ENCODE assay signal across 8 mouse cellular contexts in the genomic region with DNA sequence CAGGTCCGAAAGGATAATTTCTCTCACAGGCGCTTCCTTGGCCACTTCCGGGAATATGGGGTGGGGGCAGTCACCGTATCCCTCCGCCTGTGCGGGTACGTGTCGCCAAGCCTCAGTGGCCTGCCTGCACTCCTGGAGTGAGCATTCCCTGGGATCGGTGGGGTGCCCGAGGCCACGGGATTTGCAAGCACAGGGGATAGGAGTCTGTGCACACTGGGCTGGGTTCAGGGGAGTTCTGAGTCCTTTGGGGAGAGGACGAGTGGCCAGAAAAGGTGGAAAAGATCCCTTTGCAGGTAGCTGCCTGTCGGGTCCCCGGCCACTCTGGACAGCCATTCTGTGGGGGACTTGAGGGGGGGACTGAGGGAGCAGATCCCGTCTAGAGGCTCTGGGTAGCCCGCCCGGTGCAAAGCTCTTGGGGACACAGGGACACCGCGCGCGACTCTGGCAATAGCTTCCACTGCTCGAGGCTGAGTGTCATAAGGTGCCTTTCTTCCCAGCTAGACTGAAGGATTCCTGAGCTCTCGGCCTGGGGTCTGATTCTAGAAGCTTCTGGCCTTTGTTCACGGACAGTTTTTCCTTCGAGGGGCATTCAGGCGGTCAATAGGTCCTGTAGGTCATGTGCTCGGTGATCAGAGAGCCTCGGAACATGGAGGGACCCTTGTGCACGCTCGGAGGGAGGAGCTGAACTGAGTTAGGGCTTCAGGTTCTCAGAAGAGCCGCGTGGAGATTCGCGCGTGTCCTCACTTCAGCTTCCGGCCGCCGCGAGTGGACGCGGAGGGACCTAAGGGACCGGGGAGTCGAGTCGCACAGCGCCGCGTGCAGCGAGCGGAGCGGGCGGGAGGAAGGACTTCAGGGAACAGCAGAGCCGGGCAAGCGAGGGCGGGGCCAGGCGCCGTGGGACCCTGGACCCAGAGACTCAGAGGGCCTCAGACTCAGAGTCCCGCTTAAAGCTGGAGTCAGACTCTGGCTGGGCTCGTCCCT. TPM values are rescaled to one million over a fixed set of nuclear protein-coding genes. Genes with fewer than 3 reads are reported as not detected.
DNase-seq lines count a peak whose midpoint lies in the region; ATAC-seq lines count a peak whose summit lies in the region.

No protein-coding gene starts in this region.

- H3K4me1 ChIP-seq in embryonic facial prominence, embryonic 11.5 days (ENCODE audit: control insufficient read depth, insufficient read depth, low read length) = no peaks in the 10 kb centered on the region
- peaks cover 6% of the 10 kb centered on the region; the same call in 1 of the 2 replicates for H3K4me1 ChIP-seq in heart, embryonic 16.5 days (ENCODE audit: control insufficient read depth, insufficient read depth, low read length)
- H3K4me1 ChIP-seq in limb, embryonic 10.5 days = peaks cover 39% of the 10 kb centered on the region
- H3K4me1 ChIP-seq in midbrain, embryonic 11.5 days (ENCODE audit: control insufficient read depth, insufficient read depth, low read length) = peaks cover 19% of the 10 kb centered on the region

- no peaks in the 10 kb centered on the region for H3K9me3 ChIP-seq in embryonic facial prominence, embryonic 11.5 days (replicated peaks; ENCODE audit: control insufficient read depth, low read length)
- no peaks in the 10 kb centered on the region for H3K9me3 ChIP-seq in heart, embryonic 16.5 days (replicated peaks; ENCODE audit: control insufficient read depth, low read length)
- no peaks in the 10 kb centered on the region for H3K9me3 ChIP-seq in limb, embryonic 10.5 days (replicated peaks)
- no peaks in the 10 kb centered on the region for H3K9me3 ChIP-seq in midbrain, embryonic 11.5 days (ENCODE audit: control insufficient read depth, low read length)

- peak overlapping the region; percentile 76 for H3K9ac ChIP-seq in embryonic facial prominence, embryonic 11.5 days (replicated peaks; ENCODE audit: low read length)
- peak overlapping the region; percentile 88 for H3K9ac ChIP-seq in heart, embryonic 16.5 days (ENCODE audit: low read length)
- H3K9ac ChIP-seq in midbrain, embryonic 11.5 days (ENCODE audit: low read length) = peak overlapping the region; percentile 75

- peak overlapping the region; percentile 45 for H3K4me3 ChIP-seq in embryonic facial prominence, embryonic 11.5 days (ENCODE audit: low read depth, low read length)
- H3K4me3 ChIP-seq in heart, embryonic 16.5 days (ENCODE audit: low read length) = peak overlapping the region; percentile 67
- peak overlapping the region; percentile 60 for H3K4me3 ChIP-seq in limb, embryonic 10.5 days
- peak overlapping the region; percentile 41 for H3K4me3 ChIP-seq in midbrain, embryonic 11.5 days (ENCODE audit: low read depth, low read length)

- 0 out of 2 replicates have a peak overlapping the region, but pooled peaks have one; percentile 52 for H3K27ac ChIP-seq in embryonic facial prominence, embryonic 11.5 days (replicated peaks; ENCODE audit: low read depth, low read length)
- H3K27ac ChIP-seq in heart, embryonic 16.5 days (ENCODE audit: low read length) = peak overlapping the region; percentile 77
- H3K27ac ChIP-seq in limb, embryonic 10.5 days = peak overlapping the region; percentile 86
- no peak overlapping the region; the same call in 1 of the 2 replicates for H3K27ac ChIP-seq in midbrain, embryonic 11.5 days (ENCODE audit: low read depth, low read length)

- no peaks in the 10 kb centered on the region for H3K36me3 ChIP-seq in embryonic facial prominence, embryonic 11.5 days (replicated peaks; ENCODE audit: control insufficient read depth, insufficient read depth, low read depth, low read length)
- no peaks in the 10 kb centered on the region for H3K36me3 ChIP-seq in heart, embryonic 16.5 days (ENCODE audit: control insufficient read depth, insufficient read depth)
- no peaks in the 10 kb centered on the region for H3K36me3 ChIP-seq in limb, embryonic 10.5 days
- H3K36me3 ChIP-seq in midbrain, embryonic 11.5 days (ENCODE audit: control insufficient read depth, insufficient read depth, low read length) = no peaks in the 10 kb centered on the region

- peak; percentile 83 for ATAC-seq in embryonic facial prominence, embryonic 11.5 days (replicated peaks; ENCODE audit: insufficient number of reproducible peaks, low FRiP score, low TSS enrichment, low read depth)
- peak; percentile 89 for ATAC-seq in heart, embryonic 16.5 days (replicated peaks; ENCODE audit: extremely low read depth, insufficient read depth, low FRiP score)
- peak; percentile 89 for ATAC-seq in midbrain, embryonic 11.5 days (ENCODE audit: low FRiP score)
- ATAC-seq in erythroid progenitor cell, adult 5-6 weeks (replicated peaks; ENCODE audit: low FRiP score, poor library complexity, severe bottlenecking) = no peak

- peak overlapping the region; percentile 94 for H3K4me2 ChIP-seq in embryonic facial prominence, embryonic 11.5 days (ENCODE audit: low read depth, low read length)
- peak overlapping the region; percentile 98 for H3K4me2 ChIP-seq in heart, embryonic 16.5 days (ENCODE audit: low read depth, low read length)
- peak overlapping the region; percentile 92 for H3K4me2 ChIP-seq in midbrain, embryonic 11.5 days

- H3K27me3 ChIP-seq in embryonic facial prominence, embryonic 11.5 days (ENCODE audit: control insufficient read depth, insufficient read depth, low read length) = no peaks in the 10 kb centered on the region
- no peaks in the 10 kb centered on the region for H3K27me3 ChIP-seq in heart, embryonic 16.5 days (ENCODE audit: control insufficient read depth, insufficient read depth, low read length)
- peaks cover 33% of the 10 kb centered on the region; the same call in 1 of the 2 replicates for H3K27me3 ChIP-seq in limb, embryonic 10.5 days (ENCODE audit: low read depth, poor library complexity, severe bottlenecking)
- H3K27me3 ChIP-seq in midbrain, embryonic 11.5 days (ENCODE audit: control insufficient read depth, insufficient read depth, low read length) = peaks cover 10% of the 10 kb centered on the region

- WGBS in embryonic facial prominence, embryonic 11.5 days = under 1% methylated on average over 58 of the region's 58 CpGs
- WGBS in heart, embryonic 16.5 days = 1% methylated on average over 58 of the region's 58 CpGs
- WGBS in limb, embryonic 10.5 days = under 1% methylated on average over 58 of the region's 58 CpGs
- under 1% methylated on average over 57 of the region's 58 CpGs for WGBS in midbrain, embryonic 11.5 days

- DNase-seq in ES-CJ7 (ENCODE audit: low read depth, low spot score) = peak; percentile 60
- peak; percentile 72 for DNase-seq in adrenal gland, adult 8-10 months
- DNase-seq in embryonic facial prominence, embryonic 11.5 days (ENCODE audit: low spot score) = peak; percentile 79
- peak; percentile 83 for DNase-seq in limb, embryonic 10.5 days (ENCODE audit: low spot score)
- peak; percentile 97 for DNase-seq in midbrain, embryonic 11.5 days (ENCODE audit: low spot score, missing footprints)
- peak; percentile 57 to 66 for DNase-seq in urinary bladder, postnatal 36 days (ENCODE audit: low spot score in 2 of 2)

RNA-seq across cellular contexts. Expression of a gene that starts 8.1 kb away (rescaled TPM):
- 10 to 100 TPM; 47.3 to 67.8 (median 55.1) TPM for total RNA-seq in adrenal gland, adult 8-10 months (2022)
- polyA plus RNA-seq in embryonic facial prominence, embryonic 11.5 days (2014; fragmentation: Nextera tagmentation; extraction: Ambion mirVana) = 89.8 and 91.2 TPM in 2 replicates
- polyA plus RNA-seq in heart, embryonic 16.5 days (2015; fragmentation: Nextera tagmentation; extraction: Ambion mirVana) = 59.8 and 61.6 TPM in 2 replicates
- 109 and 119 TPM in 2 replicates for polyA plus RNA-seq in limb, embryonic 10.5 days (2016; fragmentation: Nextera tagmentation; extraction: Ambion mirVana)
- polyA plus RNA-seq in midbrain, embryonic 11.5 days (2014; fragmentation: Nextera tagmentation; extraction: Ambion mirVana) = 39.4 and 39.6 TPM in 2 replicates
- 6.1 and 8.0 TPM in 2 replicates for total RNA-seq in erythroid progenitor cell, adult 5-6 weeks (2015; ENCODE audit: low replicate concordance)
- total RNA-seq in erythroid progenitor cell, adult 5-6 weeks (2017; ENCODE audit: low replicate concordance) = 1.8 and 3.5 TPM in 2 replicates
